Comparison of ENCODE assay signal across 15 mouse cellular contexts in genomic region chr7:66798826-66799225, GRCm38 (mm10). TPM values are rescaled to one million over a fixed set of nuclear protein-coding genes. Genes with fewer than 3 reads are reported as not detected.
DNase-seq lines count a peak whose midpoint lies in the region; ATAC-seq lines count a peak whose summit lies in the region.
"Had no signal": no experiment of that assay in that cellular context is flagged by ENCODE, and none has a peak within 500 bp of the region (broad histone marks: within the 10 kb centered on the region; RNA-seq: fewer than 3 reads in every experiment).

No protein-coding gene starts in this region.

- DNase-seq in embryo, embryonic 10 days (ENCODE audit: low spot score), result peak; percentile 63
- no peak for DNase-seq in embryo, embryonic 9.5 days (ENCODE audit: extremely low spot score)
- DNase-seq in lung, postnatal 25 days (ENCODE audit: low spot score), result no peak
- DNase-seq in lung, postnatal 36 days, result peak; percentile 32
- DNase-seq in adipocyte (ENCODE audit: low spot score), result no peak
- DNase-seq in frontal cortex, postnatal 25 days (ENCODE audit: low spot score in 2 of 2), result no peak
- DNase-seq: cerebellum, adult 11 months; gastrocnemius, postnatal 10 days had no signal

- no peaks in the 10 kb centered on the region for H3K36me3 ChIP-seq in lung, embryonic 16.5 days (ENCODE audit: control insufficient read depth, insufficient read depth, low read length)
- H3K36me3 ChIP-seq in embryonic facial prominence, embryonic 12.5 days, result no peaks in the 10 kb centered on the region
- H3K36me3 ChIP-seq: heart, embryonic 15.5 days; neural tube, embryonic 13.5 days had no signal

- peak; percentile 67; the same call in 1 of the 2 replicates for ATAC-seq in lung, embryonic 16.5 days (ENCODE audit: low read depth)
- ATAC-seq in embryonic facial prominence, embryonic 12.5 days (ENCODE audit: insufficient number of reproducible peaks, insufficient read depth, low FRiP score, low TSS enrichment), result no peak
- ATAC-seq: intestine, embryonic 16.5 days had no signal

- no peak overlapping the region; the same call in 1 of the 2 replicates for H3K27ac ChIP-seq in lung, embryonic 16.5 days (ENCODE audit: low read length)
- H3K27ac ChIP-seq in embryonic facial prominence, embryonic 12.5 days, result peak overlapping the region; percentile 54; the same call in 1 of the 2 replicates
- H3K27ac ChIP-seq: heart, embryonic 15.5 days; macrophage; neural tube, embryonic 13.5 days had no signal

- H3K4me1 ChIP-seq in lung, embryonic 16.5 days (replicated peaks; ENCODE audit: control insufficient read depth, insufficient read depth, low read length), result peaks cover 9% of the 10 kb centered on the region; the same call in 1 of the 2 replicates
- peaks cover 13% of the 10 kb centered on the region; the same call in 1 of the 2 replicates for H3K4me1 ChIP-seq in embryonic facial prominence, embryonic 12.5 days

- H3K27me3 ChIP-seq in lung, embryonic 16.5 days (ENCODE audit: control insufficient read depth, insufficient read depth, low read depth, low read length), result no peaks in the 10 kb centered on the region
- H3K27me3 ChIP-seq in embryonic facial prominence, embryonic 12.5 days, result no peaks in the 10 kb centered on the region
- H3K27me3 ChIP-seq: heart, embryonic 15.5 days; neural tube, embryonic 13.5 days had no signal

- H3K4me3 ChIP-seq in lung, embryonic 16.5 days (ENCODE audit: low read length), result no peak overlapping the region
- no peak overlapping the region for H3K4me3 ChIP-seq in embryonic facial prominence, embryonic 12.5 days
- H3K4me3 ChIP-seq: heart, embryonic 15.5 days; neural tube, embryonic 13.5 days had no signal

- H3K9me3 ChIP-seq in lung, embryonic 16.5 days (ENCODE audit: control insufficient read depth, low read length), result 0 out of 2 replicates have a peak, but pooled peaks cover 2% of the 10 kb centered on the region
- no peaks in the 10 kb centered on the region for H3K9me3 ChIP-seq in embryonic facial prominence, embryonic 12.5 days
- H3K9me3 ChIP-seq: heart, embryonic 15.5 days; neural tube, embryonic 13.5 days had no signal

- 44% methylated on average over 5 of the region's 5 CpGs for WGBS in lung, embryonic 16.5 days
- 16% methylated on average over 5 of the region's 5 CpGs for WGBS in embryonic facial prominence, embryonic 12.5 days

- no peak overlapping the region for H3K9ac ChIP-seq in lung, embryonic 16.5 days (ENCODE audit: low read length)
- H3K9ac ChIP-seq in embryonic facial prominence, embryonic 12.5 days, result no peak overlapping the region
- H3K9ac ChIP-seq: heart, embryonic 15.5 days; neural tube, embryonic 13.5 days had no signal

- no peak overlapping the region for H3K4me2 ChIP-seq in lung, embryonic 16.5 days (ENCODE audit: low read depth, low read length)
- H3K4me2 ChIP-seq in embryonic facial prominence, embryonic 12.5 days (replicated peaks), result no peak overlapping the region
- H3K4me2 ChIP-seq: heart, embryonic 15.5 days; neural tube, embryonic 13.5 days had no signal

RNA-seq across cellular contexts. Expression of gene Adamts17, which starts 40.7 kb away (rescaled TPM):
- polyA plus RNA-seq in lung, embryonic 16.5 days (2015; fragmentation: Nextera tagmentation; extraction: Ambion mirVana), result 15.4 and 15.9 TPM in 2 replicates
- 13.8 and 17.9 TPM in 2 replicates for polyA plus RNA-seq in embryonic facial prominence, embryonic 12.5 days (2016; fragmentation: Nextera tagmentation; extraction: Ambion mirVana)
- polyA plus RNA-seq: macrophage had no signal

RNA-seq across cellular contexts. Expression of gene Cers3, which starts 55.5 kb away (rescaled TPM):
- 5.4 and 6.0 TPM in 2 replicates for polyA plus RNA-seq in lung, embryonic 16.5 days (2015; fragmentation: Nextera tagmentation; extraction: Ambion mirVana)
- polyA plus RNA-seq in embryonic facial prominence, embryonic 12.5 days (2016; fragmentation: Nextera tagmentation; extraction: Ambion mirVana), result 3.2 and 4.0 TPM in 2 replicates
- polyA plus RNA-seq: macrophage; small intestine, adult 2 months had no signal

Comparison
In these comparisons a context has a peak if more than half of its experiments do, and no peak if none do; other contexts are left out.
1. DNase-seq: peak in embryo, embryonic 10 days (single experiment) and lung, postnatal 36 days (single experiment); none in embryo, embryonic 9.5 days (single experiment), lung, postnatal 25 days (single experiment), adipocyte (single experiment) and frontal cortex, postnatal 25 days (0 of 2).